Mouse (Mus musculus) ES-Bruce4 (cell line): ENCODE data around the gene Cfap299. TPM values are rescaled to one million over a fixed set of nuclear protein-coding genes. Genes with fewer than 3 reads are reported as not detected.

Source experiments
- H3K27ac ChIP-seq: 2 replicates; pipeline ENCODE4 v1.5.1; 2012; ENCODE audit warnings: low read length, inconsistent platforms; ENCODE audit not compliant: insufficient read depth
- H3K27me3 ChIP-seq: 2 replicates; pipeline ENCODE4 v1.6.1; 2012; ENCODE audit warnings: mild to moderate bottlenecking, low read length, inconsistent platforms; ENCODE audit not compliant: control insufficient read depth, poor library complexity, insufficient read depth, severe bottlenecking
- H3K36me3 ChIP-seq: 2 replicates; pipeline ENCODE4 v1.6.1; 2012; ENCODE audit warnings: inconsistent platforms, mild to moderate bottlenecking, low read length, moderate library complexity; ENCODE audit not compliant: control insufficient read depth, poor library complexity, insufficient read depth, severe bottlenecking
- H3K4me1 ChIP-seq: one replicate; pipeline ENCODE4 v1.8.1; 2011; ENCODE audit warnings: low read length; ENCODE audit not compliant: control insufficient read depth, insufficient read depth
- H3K4me3 ChIP-seq: 2 replicates; pipeline ENCODE4 v1.5.1; 2011; ENCODE audit warnings: low read depth, mild to moderate bottlenecking, low read length
- H3K9ac ChIP-seq: 2 replicates; pipeline ENCODE4 v1.6.1; 2012; ENCODE audit warnings: low read depth, mild to moderate bottlenecking, inconsistent platforms; ENCODE audit not compliant: poor library complexity, severe bottlenecking
- H3K9me3 ChIP-seq: replicated peaks from 2 replicates; pipeline ENCODE4 v1.6.1; 2012; ENCODE audit warnings: mild to moderate bottlenecking, low read length, inconsistent platforms; ENCODE audit not compliant: control insufficient read depth, poor library complexity, insufficient read depth, severe bottlenecking
- CTCF ChIP-seq: IDR thresholded peaks from one replicate; pipeline ENCODE4 v1.8.1; 2011; ENCODE audit warnings: low read depth, low read length
- EP300 ChIP-seq: IDR thresholded peaks from 2 replicates; pipeline ENCODE4 v1.6.1; 2011; ENCODE audit warnings: low read depth, low read length; ENCODE audit not compliant: insufficient read depth
- POLR2A ChIP-seq: IDR thresholded peaks from one replicate; pipeline ENCODE4 v1.8.1; 2011; ENCODE audit warnings: low read length; ENCODE audit not compliant: insufficient read depth
- polyA plus RNA-seq: library from polyadenylated mRNA; stranded (reverse); fragments of >200 nt; gene quantifications from 2 replicates; pipeline ENCODE4 v1.2.4, GENCODE M21; 2011; ENCODE audit warnings: low read depth; ENCODE audit not compliant: missing spikeins, insufficient read depth, insufficient read length

Gene Cfap299
- polyA plus RNA-seq, 1 experiment = 1.2 TPM

DNA sequence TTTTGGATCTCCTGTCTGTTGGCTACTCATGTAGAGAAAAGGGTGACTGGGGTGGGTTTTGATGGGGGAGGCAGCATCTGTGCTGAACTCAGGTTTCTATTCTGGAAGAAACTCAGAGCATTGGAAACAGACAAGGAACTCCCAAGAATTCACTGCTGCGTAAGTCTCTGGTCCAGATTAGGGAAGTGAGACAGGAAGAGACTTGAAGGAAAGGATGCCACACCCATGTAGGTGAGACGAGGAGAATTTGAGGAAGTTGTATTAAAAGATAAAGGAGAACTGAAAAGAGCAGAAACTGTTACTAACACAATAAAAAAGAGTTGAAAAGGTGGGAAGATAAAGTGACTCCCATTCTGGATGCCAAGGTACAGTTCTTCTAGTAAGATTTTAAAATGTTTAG lies 249.3 kb downstream of the Cfap299 start:
- TF ChIP-seq POLR2A = no peak
- TF ChIP-seq CTCF = no peak
- no peak for TF ChIP-seq EP300
- no peak overlapping the region for H3K4me3 ChIP-seq
- no peaks in the 10 kb centered on the region for H3K27me3 ChIP-seq
- H3K27ac ChIP-seq = no peak overlapping the region
- H3K9me3 ChIP-seq = no peaks in the 10 kb centered on the region
- no peak overlapping the region for H3K9ac ChIP-seq
- no peaks in the 10 kb centered on the region for H3K4me1 ChIP-seq
- no peaks in the 10 kb centered on the region for H3K36me3 ChIP-seq

GRCm38 (mm10) chr5:98580811-98581210 lies 251.7 kb downstream of the Cfap299 start:
- no peaks in the 10 kb centered on the region for H3K36me3 ChIP-seq
- H3K27me3 ChIP-seq = no peaks in the 10 kb centered on the region
- no peaks in the 10 kb centered on the region for H3K4me1 ChIP-seq
- TF ChIP-seq CTCF (no peak), POLR2A (no peak), EP300 (no peak)
- no peak overlapping the region for H3K27ac ChIP-seq
- H3K4me3 ChIP-seq = no peak overlapping the region
- no peaks in the 10 kb centered on the region for H3K9me3 ChIP-seq
- H3K9ac ChIP-seq = no peak overlapping the region

- TF ChIP-seq CTCF (no peak), POLR2A (no peak), EP300 (no peak)
- no peak overlapping the region for H3K9ac ChIP-seq
- H3K4me3 ChIP-seq = no peak overlapping the region
- H3K27ac ChIP-seq = no peak overlapping the region
- no peaks in the 10 kb centered on the region for H3K36me3 ChIP-seq
- H3K27me3 ChIP-seq = no peaks in the 10 kb centered on the region
- no peaks in the 10 kb centered on the region for H3K4me1 ChIP-seq
- H3K9me3 ChIP-seq = no peaks in the 10 kb centered on the region
Observed at GRCm38 (mm10) chr5:98582051-98582450, 252.9 kb downstream of the Cfap299 start.

- Histone ChIP-seq H3K9me3 (no peaks in the 10 kb centered on the region), H3K27ac (no peak overlapping the region), H3K27me3 (no peaks in the 10 kb centered on the region), H3K4me3 (no peak overlapping the region), H3K4me1 (no peaks in the 10 kb centered on the region), H3K9ac (no peak overlapping the region), H3K36me3 (no peaks in the 10 kb centered on the region)
- no peak for TF ChIP-seq CTCF
- TF ChIP-seq POLR2A = no peak
- TF ChIP-seq EP300 = no peak
Observed at GRCm38 (mm10) chr5:98585915-98586314, 256.8 kb downstream of the Cfap299 start.

DNA sequence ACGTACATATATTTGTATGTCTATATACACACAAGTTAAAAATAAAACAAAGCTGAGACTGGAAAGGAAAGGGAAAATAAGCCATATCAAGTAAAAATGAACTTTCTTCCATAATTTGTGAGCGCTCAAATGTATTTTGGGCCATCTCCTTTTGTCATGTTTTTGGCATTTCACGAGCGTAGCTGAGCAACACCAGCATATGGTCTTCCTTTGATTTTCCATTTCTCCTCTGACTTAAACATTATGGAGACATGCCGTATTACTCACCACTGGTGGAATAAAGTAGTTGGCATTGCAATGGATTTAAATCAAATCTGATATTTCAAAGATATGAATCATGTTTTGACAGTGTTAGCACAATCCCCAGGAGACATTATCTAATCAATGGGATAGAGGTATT lies 284.4 kb downstream of the Cfap299 start:
- H3K9me3 ChIP-seq = no peaks in the 10 kb centered on the region
- no peaks in the 10 kb centered on the region for H3K36me3 ChIP-seq
- H3K9ac ChIP-seq = no peak overlapping the region
- no peaks in the 10 kb centered on the region for H3K4me1 ChIP-seq
- H3K4me3 ChIP-seq = no peak overlapping the region
- TF ChIP-seq CTCF (no peak), POLR2A (no peak), EP300 (no peak)
- no peaks in the 10 kb centered on the region for H3K27me3 ChIP-seq
- no peak overlapping the region for H3K27ac ChIP-seq

DNA sequence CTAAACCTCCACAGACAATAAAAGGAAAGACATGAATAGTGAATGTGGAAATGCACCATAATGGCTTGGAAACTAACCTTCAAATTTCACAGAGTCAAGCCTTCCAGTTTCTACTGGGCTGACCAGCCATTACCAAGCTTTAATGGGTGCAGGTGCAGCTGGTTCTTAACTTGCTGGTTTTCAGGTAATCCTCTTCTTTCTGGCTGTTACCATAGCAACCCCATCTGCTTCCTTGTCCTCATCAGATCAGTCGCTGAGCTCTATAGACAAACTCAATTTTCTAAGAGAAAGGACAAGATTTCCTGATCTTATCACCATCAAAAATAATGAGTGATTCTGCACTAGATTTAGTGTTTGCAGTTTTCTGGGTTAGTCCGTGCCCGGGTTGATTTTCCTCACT lies 287.8 kb downstream of the Cfap299 start:
- Histone ChIP-seq H3K4me3 (no peak overlapping the region), H3K4me1 (no peaks in the 10 kb centered on the region), H3K9me3 (no peaks in the 10 kb centered on the region), H3K9ac (no peak overlapping the region), H3K27me3 (no peaks in the 10 kb centered on the region), H3K36me3 (no peaks in the 10 kb centered on the region), H3K27ac (no peak overlapping the region)
- TF ChIP-seq CTCF (no peak), POLR2A (no peak)
